Mouse (Mus musculus) neural tube, embryonic 12.5 days (tissue): ENCODE measurements around the gene Zc3h12c. TPM values are rescaled to one million over a fixed set of nuclear protein-coding genes. Genes with fewer than 3 reads are reported as not detected.

ENCODE experiments used
- ATAC-seq: fragments of 200-750 bp; cut with Nextera tagmentation; 2 replicates; pipeline ENCODE4 v1.8.0; 2017; ENCODE audit warnings: low read depth, mild to moderate bottlenecking, moderate TSS enrichment, moderate library complexity; ENCODE audit not compliant: low FRiP score
- H3K27ac ChIP-seq: fragments of 300-500 bp; sonication (generic); 2 replicates; pipeline ENCODE4 v1.5.1; 2016
- H3K27me3 ChIP-seq: fragments of 300-500 bp; sonication (generic); replicated peaks from 2 replicates; pipeline ENCODE4 v1.6.1; 2016; ENCODE audit warnings: mild to moderate bottlenecking
- H3K36me3 ChIP-seq: fragments of 300-500 bp; sonication (generic); 2 replicates; pipeline ENCODE4 v1.6.1; 2016; ENCODE audit warnings: mild to moderate bottlenecking
- H3K4me1 ChIP-seq: fragments of 300-500 bp; sonication (generic); 2 replicates; pipeline ENCODE4 v1.6.1; 2016
- H3K4me2 ChIP-seq: fragments of 300-500 bp; sonication (generic); replicated peaks from 2 replicates; pipeline ENCODE4 v1.6.1; 2016; ENCODE audit warnings: mild to moderate bottlenecking
- H3K4me3 ChIP-seq: fragments of 300-500 bp; sonication (generic); 2 replicates; pipeline ENCODE4 v1.5.1; 2016
- H3K9ac ChIP-seq: fragments of 300-500 bp; sonication (generic); 2 replicates; pipeline ENCODE4 v1.6.1; 2016; ENCODE audit warnings: mild to moderate bottlenecking
- H3K9me3 ChIP-seq: fragments of 300-500 bp; sonication (generic); 2 replicates; pipeline ENCODE4 v1.6.1; 2016; ENCODE audit warnings: mild to moderate bottlenecking
- WGBS: fragments of 180-500 bp; shearing (Covaris S2); methylation state at CpG from one replicate; pipeline ENCODE4 v1.1.7; 2016; 5-methylcytosine and 5-hydroxymethylcytosine counted together
- polyA plus RNA-seq: library from polyadenylated mRNA; unstranded; fragments of >200 nt; fragmentation: Nextera tagmentation; extraction: Ambion mirVana; gene quantifications from 2 replicates; pipeline ENCODE4 v1.2.1, GENCODE M21; 2016

Zc3h12c gene
- polyA plus RNA-seq, 1 experiment from 2014 or later = 8.3 TPM

GRCm38 (mm10) chr9:52130348-52130747, 38.0 kb downstream of the Zc3h12c start:
- Histone ChIP-seq H3K27ac (no peak overlapping the region), H3K4me2 (no peak overlapping the region), H3K9ac (no peak overlapping the region), H3K9me3 (no peaks in the 10 kb centered on the region), H3K4me1 (no peaks in the 10 kb centered on the region), H3K36me3 (peaks cover 15% of the 10 kb centered on the region), H3K27me3 (no peaks in the 10 kb centered on the region), H3K4me3 (no peak overlapping the region)
- ATAC-seq = no peak
- 84% methylated on average over 4 of the region's 4 CpGs for WGBS

- no peaks in the 10 kb centered on the region for H3K9me3 ChIP-seq
- peaks cover 17% of the 10 kb centered on the region for H3K36me3 ChIP-seq
- no peaks in the 10 kb centered on the region for H3K4me1 ChIP-seq
- H3K27me3 ChIP-seq = no peaks in the 10 kb centered on the region
- no peak overlapping the region for H3K4me2 ChIP-seq
- no peak for ATAC-seq
- H3K4me3 ChIP-seq = no peak overlapping the region
- H3K27ac ChIP-seq = no peak overlapping the region
- H3K9ac ChIP-seq = no peak overlapping the region
- 89% methylated on average over 6 of the region's 6 CpGs for WGBS
These were observed 43.1 kb downstream of the Zc3h12c start for GRCm38 (mm10) chr9:52125225-52125624.

GRCm38 (mm10) chr9:52119212-52119611, 49.2 kb downstream of the Zc3h12c start:
- ATAC-seq = no peak
- Histone ChIP-seq H3K4me2 (no peak overlapping the region), H3K9ac (no peak overlapping the region), H3K9me3 (no peaks in the 10 kb centered on the region), H3K4me3 (no peak overlapping the region), H3K27ac (no peak overlapping the region), H3K4me1 (no peaks in the 10 kb centered on the region), H3K27me3 (no peaks in the 10 kb centered on the region), H3K36me3 (peaks cover 46% of the 10 kb centered on the region)
- 93% methylated on average over 4 of the region's 4 CpGs for whole genome bisulfite sequencing

GRCm38 (mm10) chr9:52113091-52113490, 55.3 kb downstream of the Zc3h12c start:
- no peaks in the 10 kb centered on the region for H3K9me3 ChIP-seq
- WGBS = 87% methylated on average over 5 of the region's 5 CpGs
- H3K9ac ChIP-seq = no peak overlapping the region
- H3K4me1 ChIP-seq = no peaks in the 10 kb centered on the region
- ATAC-seq = no peak
- no peak overlapping the region for H3K27ac ChIP-seq
- H3K4me2 ChIP-seq = no peak overlapping the region
- H3K27me3 ChIP-seq = no peaks in the 10 kb centered on the region
- H3K4me3 ChIP-seq = no peak overlapping the region
- H3K36me3 ChIP-seq = peaks cover 31% of the 10 kb centered on the region

GRCm38 (mm10) chr9:52110738-52111137, 57.6 kb downstream of the Zc3h12c start:
- Histone ChIP-seq H3K9me3 (no peaks in the 10 kb centered on the region), H3K27ac (no peak overlapping the region), H3K4me3 (no peak overlapping the region), H3K4me2 (no peak overlapping the region), H3K4me1 (no peaks in the 10 kb centered on the region), H3K9ac (no peak overlapping the region), H3K36me3 (peaks cover 14% of the 10 kb centered on the region), H3K27me3 (no peaks in the 10 kb centered on the region)
- WGBS = 85% methylated on average over 3 of the region's 3 CpGs
- ATAC-seq = no peak

GRCm38 (mm10) chr9:52107161-52107560, 61.2 kb downstream of the Zc3h12c start:
- H3K27me3 ChIP-seq = no peaks in the 10 kb centered on the region
- peaks cover 3% of the 10 kb centered on the region; the same call in 1 of the 2 replicates for H3K36me3 ChIP-seq
- no peak for ATAC-seq
- H3K27ac ChIP-seq = no peak overlapping the region
- no peaks in the 10 kb centered on the region for H3K4me1 ChIP-seq
- 90% methylated on average over 3 of the region's 3 CpGs for WGBS
- H3K9me3 ChIP-seq = no peaks in the 10 kb centered on the region
- no peak overlapping the region for H3K9ac ChIP-seq
- no peak overlapping the region for H3K4me3 ChIP-seq
- H3K4me2 ChIP-seq = no peak overlapping the region

GRCm38 (mm10) chr9:52105423-52105822, 62.9 kb downstream of the Zc3h12c start:
- 83% methylated on average over 6 of the region's 6 CpGs for whole genome bisulfite sequencing
- H3K4me3 ChIP-seq = no peak overlapping the region
- H3K36me3 ChIP-seq = peaks cover 2% of the 10 kb centered on the region; the same call in 1 of the 2 replicates
- no peaks in the 10 kb centered on the region for H3K4me1 ChIP-seq
- H3K27me3 ChIP-seq = no peaks in the 10 kb centered on the region
- H3K9ac ChIP-seq = no peak overlapping the region
- no peak overlapping the region for H3K4me2 ChIP-seq
- H3K9me3 ChIP-seq = no peaks in the 10 kb centered on the region
- H3K27ac ChIP-seq = no peak overlapping the region
- no peak for ATAC-seq

- no peaks in the 10 kb centered on the region for H3K4me1 ChIP-seq
- no peaks in the 10 kb centered on the region for H3K27me3 ChIP-seq
- no peaks in the 10 kb centered on the region for H3K9me3 ChIP-seq
- no peak overlapping the region for H3K4me2 ChIP-seq
- no peak for ATAC-seq
- H3K9ac ChIP-seq = no peak overlapping the region
- no peak overlapping the region for H3K4me3 ChIP-seq
- H3K27ac ChIP-seq = no peak overlapping the region
- H3K36me3 ChIP-seq = no peaks in the 10 kb centered on the region
- 86% methylated on average over 8 of the region's 8 CpGs for WGBS
These were observed 64.2 kb downstream of the Zc3h12c start for GRCm38 (mm10) chr9:52104225-52104615.

GRCm38 (mm10) chr9:52103448-52104224, 64.7 kb downstream of the Zc3h12c start:
- H3K4me1 ChIP-seq = no peaks in the 10 kb centered on the region
- no peak overlapping the region for H3K9ac ChIP-seq
- H3K27me3 ChIP-seq = no peaks in the 10 kb centered on the region
- no peaks in the 10 kb centered on the region for H3K9me3 ChIP-seq
- no peak overlapping the region for H3K4me3 ChIP-seq
- H3K4me2 ChIP-seq = no peak overlapping the region
- no peak overlapping the region for H3K27ac ChIP-seq
- 83% methylated on average over 9 of the region's 9 CpGs for WGBS
- no peak for ATAC-seq
- H3K36me3 ChIP-seq = no peaks in the 10 kb centered on the region

- Histone ChIP-seq H3K9ac (no peak overlapping the region), H3K9me3 (no peaks in the 10 kb centered on the region), H3K27ac (no peak overlapping the region), H3K27me3 (no peaks in the 10 kb centered on the region), H3K4me1 (no peaks in the 10 kb centered on the region), H3K4me2 (no peak overlapping the region), H3K4me3 (no peak overlapping the region), H3K36me3 (no peaks in the 10 kb centered on the region)
- ATAC-seq = no peak
- 76% methylated on average over 13 of the region's 13 CpGs for WGBS
These were observed 66.1 kb downstream of the Zc3h12c start for GRCm38 (mm10) chr9:52102060-52102844.

GRCm38 (mm10) chr9:52100426-52100825, 67.9 kb downstream of the Zc3h12c start:
- Histone ChIP-seq H3K4me2 (no peak overlapping the region), H3K36me3 (no peaks in the 10 kb centered on the region), H3K27me3 (no peaks in the 10 kb centered on the region), H3K4me1 (no peaks in the 10 kb centered on the region), H3K4me3 (no peak overlapping the region), H3K27ac (no peak overlapping the region), H3K9ac (no peak overlapping the region), H3K9me3 (no peaks in the 10 kb centered on the region)
- WGBS = 90% methylated on average over 14 of the region's 14 CpGs
- no peak for ATAC-seq

GRCm38 (mm10) chr9:52098600-52098999, 69.8 kb downstream of the Zc3h12c start:
- no peak overlapping the region for H3K4me2 ChIP-seq
- H3K36me3 ChIP-seq = no peaks in the 10 kb centered on the region
- H3K4me3 ChIP-seq = no peak overlapping the region
- no peaks in the 10 kb centered on the region for H3K4me1 ChIP-seq
- ATAC-seq = peak; percentile 77; the same call in 1 of the 2 replicates
- no peak overlapping the region for H3K27ac ChIP-seq
- H3K9me3 ChIP-seq = no peaks in the 10 kb centered on the region
- no peaks in the 10 kb centered on the region for H3K27me3 ChIP-seq
- WGBS = 3% methylated on average over 7 of the region's 7 CpGs
- H3K9ac ChIP-seq = no peak overlapping the region
